Mouse (Mus musculus) embryonic fibroblast, embryonic 13.5 days (primary cell): Measurements from ENCODE around the gene Gm17268.

Experiments used
- CTCF ChIP-seq: IDR thresholded peaks from 2 replicates; pipeline ENCODE4 v1.5.1; 2011; ENCODE audit warnings: mild to moderate bottlenecking, control low read depth, low read length, moderate library complexity, borderline replicate concordance; ENCODE audit not compliant: insufficient read depth
- POLR2A ChIP-seq: IDR thresholded peaks from 2 replicates; pipeline ENCODE4 v1.6.1; 2011; ENCODE audit warnings: low read depth, mild to moderate bottlenecking, control low read depth, low read length, moderate library complexity

GRCm38 (mm10) chr11:81996172-81996841, 42.1 kb downstream of the Gm17268 start:
- TF ChIP-seq POLR2A (no peak), CTCF (peak; percentile 100)
